Mouse (Mus musculus): ENCODE measurements around the gene 4930562C15Rik. TPM values are rescaled to one million over a fixed set of nuclear protein-coding genes. Genes with fewer than 3 reads are reported as not detected.

4930562C15Rik gene
- total RNA-seq, 1 experiment, result 0.09 TPM

- no peak overlapping the region for H3K27ac ChIP-seq (ENCODE audit: insufficient read depth, low read depth, low read length, poor library complexity, severe bottlenecking)
- in situ Hi-C loops (cut with MboI; ENCODE audit: low sequenced_read_pairs in 2 of 2, unreplicated experiment in 2 of 2), result no loop called here
- DNase-seq (ENCODE audit: low read depth, low spot score), result no peak
These were observed 70.4 kb downstream of the 4930562C15Rik start for GRCm38 (mm10) chr16:4905591-4905990.

GRCm38 (mm10) chr16:4906559-4906958, 71.3 kb downstream of the 4930562C15Rik start:
- in situ Hi-C loops (cut with MboI; ENCODE audit: low sequenced_read_pairs in 2 of 2, unreplicated experiment in 2 of 2), result no loop called here

More at GRCm38 (mm10) chr16:4905591-4905990, 70.4 kb downstream of the 4930562C15Rik start:
- Histone ChIP-seq H3K9me3 (ENCODE audit: control insufficient read depth, insufficient read depth, low read depth, low read length) (no peaks in the 10 kb centered on the region), H3K36me3 (ENCODE audit: control insufficient read depth, insufficient read depth, low read length, poor library complexity, severe bottlenecking) (peaks cover 3% of the 10 kb centered on the region; the same call in 1 of the 2 replicates), H3K4me3 (ENCODE audit: insufficient read depth in 1 of 2, low read depth in 1 of 2, low read length in 2 of 2, poor library complexity in 1 of 2, severe bottlenecking in 1 of 2) (no peak overlapping the region), H3K9ac (ENCODE audit: insufficient read depth, low read depth, low read length, poor library complexity, severe bottlenecking) (no peak overlapping the region), H3K4me1 (ENCODE audit: control insufficient read depth in 2 of 2, insufficient read depth in 2 of 2, low read length in 2 of 2, poor library complexity in 1 of 2) (peaks cover 5 to 7% of the 10 kb centered on the region in 2 experiments)
- TF ChIP-seq HCFC1 (IDR thresholded peaks at IDR 0.05; ENCODE audit: borderline replicate concordance, insufficient read depth, low read length) (no peak), MAFK (IDR thresholded peaks at IDR 0.05; ENCODE audit: insufficient read depth, low read depth, low read length) (no peak), ZC3H11A (IDR thresholded peaks at IDR 0.05; ENCODE audit: borderline replicate concordance, low read depth, low read length) (no peak), CHD2 (IDR thresholded peaks at IDR 0.05; ENCODE audit: low read depth, low read length) (no peak), ZNF384 (IDR thresholded peaks at IDR 0.05; ENCODE audit: low read depth, low read length) (no peak)

DNA sequence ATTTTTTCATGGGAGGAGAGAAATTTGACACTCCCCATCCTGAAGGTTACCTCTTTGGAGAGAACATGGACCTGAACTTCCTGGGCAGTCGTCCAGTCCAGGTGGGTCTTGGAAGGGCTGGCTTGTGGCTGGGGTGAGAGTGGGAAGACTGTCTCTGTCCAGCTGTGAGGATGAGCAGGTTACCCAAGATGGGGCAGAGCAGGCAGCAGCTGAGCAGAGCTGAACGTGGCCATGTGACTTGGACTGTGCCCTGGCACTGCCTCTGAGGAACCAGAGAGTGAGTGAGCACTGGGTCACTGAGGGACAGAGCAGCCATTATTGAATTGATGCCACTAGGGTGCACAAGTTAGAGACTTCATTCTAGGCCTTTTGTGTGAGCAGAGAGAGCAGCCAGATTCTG, 72.2 kb downstream of the 4930562C15Rik start:
- H3K4me3 ChIP-seq (ENCODE audit: insufficient read depth in 1 of 2, low read depth in 1 of 2, low read length in 2 of 2, poor library complexity in 1 of 2, severe bottlenecking in 1 of 2), result no peak overlapping the region
- in situ Hi-C loops (cut with MboI; ENCODE audit: low sequenced_read_pairs in 2 of 2, unreplicated experiment in 2 of 2), result no loop called here
- H3K9me3 ChIP-seq (ENCODE audit: control insufficient read depth, insufficient read depth, low read depth, low read length), result no peaks in the 10 kb centered on the region
- TF ChIP-seq MAFK (IDR thresholded peaks at IDR 0.05; ENCODE audit: insufficient read depth, low read depth, low read length), result no peak
- no peak for TF ChIP-seq HCFC1 (IDR thresholded peaks at IDR 0.05; ENCODE audit: borderline replicate concordance, insufficient read depth, low read length)
- no peak for TF ChIP-seq CHD2 (IDR thresholded peaks at IDR 0.05; ENCODE audit: low read depth, low read length)
- TF ChIP-seq ZNF384 (IDR thresholded peaks at IDR 0.05; ENCODE audit: low read depth, low read length), result no peak
- TF ChIP-seq ZC3H11A (IDR thresholded peaks at IDR 0.05; ENCODE audit: borderline replicate concordance, low read depth, low read length), result no peak
- no peak overlapping the region for H3K27ac ChIP-seq (ENCODE audit: insufficient read depth, low read depth, low read length, poor library complexity, severe bottlenecking)
- peaks cover 2 to 7% of the 10 kb centered on the region in 2 experiments; a peak in 3 of 4 replicates for H3K4me1 ChIP-seq (ENCODE audit: control insufficient read depth in 2 of 2, insufficient read depth in 2 of 2, low read length in 2 of 2, poor library complexity in 1 of 2)
- no peak for DNase-seq (ENCODE audit: low read depth, low spot score)
- no peak overlapping the region for H3K9ac ChIP-seq (ENCODE audit: insufficient read depth, low read depth, low read length, poor library complexity, severe bottlenecking)
- H3K36me3 ChIP-seq (ENCODE audit: control insufficient read depth, insufficient read depth, low read length, poor library complexity, severe bottlenecking), result peaks cover 7% of the 10 kb centered on the region; the same call in 1 of the 2 replicates

More at GRCm38 (mm10) chr16:4906559-4906958, 71.3 kb downstream of the 4930562C15Rik start:
- peaks cover 7% of the 10 kb centered on the region; the same call in 1 of the 2 replicates for H3K36me3 ChIP-seq (ENCODE audit: control insufficient read depth, insufficient read depth, low read length, poor library complexity, severe bottlenecking)
- peaks cover 2 to 7% of the 10 kb centered on the region in 2 experiments; a peak in 3 of 4 replicates for H3K4me1 ChIP-seq (ENCODE audit: control insufficient read depth in 2 of 2, insufficient read depth in 2 of 2, low read length in 2 of 2, poor library complexity in 1 of 2)
- TF ChIP-seq ZC3H11A (IDR thresholded peaks at IDR 0.05; ENCODE audit: borderline replicate concordance, low read depth, low read length), result no peak
- TF ChIP-seq CHD2 (IDR thresholded peaks at IDR 0.05; ENCODE audit: low read depth, low read length), result no peak
- no peak for TF ChIP-seq ZNF384 (IDR thresholded peaks at IDR 0.05; ENCODE audit: low read depth, low read length)
- TF ChIP-seq MAFK (IDR thresholded peaks at IDR 0.05; ENCODE audit: insufficient read depth, low read depth, low read length), result no peak
- no peak for TF ChIP-seq HCFC1 (IDR thresholded peaks at IDR 0.05; ENCODE audit: borderline replicate concordance, insufficient read depth, low read length)
- no peak for DNase-seq (ENCODE audit: low read depth, low spot score)
- no peak overlapping the region for H3K9ac ChIP-seq (ENCODE audit: insufficient read depth, low read depth, low read length, poor library complexity, severe bottlenecking)
- no peaks in the 10 kb centered on the region for H3K9me3 ChIP-seq (ENCODE audit: control insufficient read depth, insufficient read depth, low read depth, low read length)
- H3K4me3 ChIP-seq (ENCODE audit: insufficient read depth in 1 of 2, low read depth in 1 of 2, low read length in 2 of 2, poor library complexity in 1 of 2, severe bottlenecking in 1 of 2), result no peak overlapping the region
- no peak overlapping the region for H3K27ac ChIP-seq (ENCODE audit: insufficient read depth, low read depth, low read length, poor library complexity, severe bottlenecking)

- Histone ChIP-seq H3K4me3 (ENCODE audit: insufficient read depth in 1 of 2, low read depth in 1 of 2, low read length in 2 of 2, poor library complexity in 1 of 2, severe bottlenecking in 1 of 2) (peak overlapping the region in 1 of 2 experiments; percentile 50; a peak in 2 of 4 replicates), H3K9me3 (ENCODE audit: control insufficient read depth, insufficient read depth, low read depth, low read length) (no peaks in the 10 kb centered on the region), H3K4me1 (ENCODE audit: control insufficient read depth in 2 of 2, insufficient read depth in 2 of 2, low read length in 2 of 2, poor library complexity in 1 of 2) (peaks cover 2 to 7% of the 10 kb centered on the region in 2 experiments; a peak in 3 of 4 replicates), H3K36me3 (ENCODE audit: control insufficient read depth, insufficient read depth, low read length, poor library complexity, severe bottlenecking) (peaks cover 7% of the 10 kb centered on the region; the same call in 1 of the 2 replicates), H3K27ac (ENCODE audit: insufficient read depth, low read depth, low read length, poor library complexity, severe bottlenecking) (no peak overlapping the region), H3K9ac (ENCODE audit: insufficient read depth, low read depth, low read length, poor library complexity, severe bottlenecking) (peak overlapping the region; percentile 10; the same call in 1 of the 2 replicates)
- TF ChIP-seq MAFK (IDR thresholded peaks at IDR 0.05; ENCODE audit: insufficient read depth, low read depth, low read length) (no peak), CHD2 (IDR thresholded peaks at IDR 0.05; ENCODE audit: low read depth, low read length) (no peak), ZC3H11A (IDR thresholded peaks at IDR 0.05; ENCODE audit: borderline replicate concordance, low read depth, low read length) (no peak), HCFC1 (IDR thresholded peaks at IDR 0.05; ENCODE audit: borderline replicate concordance, insufficient read depth, low read length) (no peak), ZNF384 (IDR thresholded peaks at IDR 0.05; ENCODE audit: low read depth, low read length) (no peak)
- in situ Hi-C loops (cut with MboI; ENCODE audit: low sequenced_read_pairs in 2 of 2, unreplicated experiment in 2 of 2), result no loop called here
- DNase-seq (ENCODE audit: low read depth, low spot score), result no peak
These were observed 72.8 kb downstream of the 4930562C15Rik start for GRCm38 (mm10) chr16:4907972-4908371.

Measured in ES-E14 (cell line).